Mouse (Mus musculus): Measurements from ENCODE around the gene Spats2.

The Spats2 gene

DNA sequence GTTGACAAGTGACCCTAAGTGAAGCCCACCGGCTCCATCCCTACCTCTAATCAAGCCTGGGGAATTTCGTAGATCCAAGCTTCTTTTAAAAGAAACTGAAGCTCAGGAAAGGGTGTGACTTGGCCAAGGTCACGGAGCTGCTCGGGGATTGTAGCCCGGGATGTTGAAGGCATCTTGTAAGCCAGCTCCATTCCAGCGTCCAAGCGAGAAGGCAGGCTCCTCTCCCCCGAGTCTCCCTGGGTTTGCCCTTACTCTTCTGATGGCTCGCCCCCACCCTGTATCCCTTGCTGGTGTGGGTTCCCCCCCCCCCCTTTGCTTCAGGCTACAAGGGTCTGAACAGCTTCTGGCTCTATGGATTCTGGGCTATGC is 27.2 kb upstream of the Spats2 start:
- DNase-seq, result no peak

DNA sequence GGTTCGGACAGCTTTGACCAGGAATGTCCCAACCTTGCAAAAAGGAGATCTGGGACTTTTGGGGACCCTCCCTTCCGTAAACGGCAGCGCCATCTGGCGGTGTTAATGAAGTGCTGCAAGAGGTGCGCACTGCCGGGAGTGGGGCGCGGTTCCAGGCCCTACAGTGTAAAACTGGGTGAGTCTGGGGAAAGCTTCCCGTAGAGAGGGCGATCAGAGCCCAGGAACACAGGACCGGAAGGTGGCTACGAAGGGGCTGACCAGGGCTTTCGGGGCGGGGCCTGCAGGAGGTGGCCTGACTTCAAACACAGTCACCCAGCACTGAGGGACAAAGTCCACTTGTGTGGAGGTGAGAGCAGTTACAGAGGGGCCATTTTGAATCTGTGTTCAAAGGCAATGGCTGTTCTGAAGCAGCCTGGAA is 26.6 kb upstream of the Spats2 start:
- DNase-seq, result peak; percentile 74

DNA sequence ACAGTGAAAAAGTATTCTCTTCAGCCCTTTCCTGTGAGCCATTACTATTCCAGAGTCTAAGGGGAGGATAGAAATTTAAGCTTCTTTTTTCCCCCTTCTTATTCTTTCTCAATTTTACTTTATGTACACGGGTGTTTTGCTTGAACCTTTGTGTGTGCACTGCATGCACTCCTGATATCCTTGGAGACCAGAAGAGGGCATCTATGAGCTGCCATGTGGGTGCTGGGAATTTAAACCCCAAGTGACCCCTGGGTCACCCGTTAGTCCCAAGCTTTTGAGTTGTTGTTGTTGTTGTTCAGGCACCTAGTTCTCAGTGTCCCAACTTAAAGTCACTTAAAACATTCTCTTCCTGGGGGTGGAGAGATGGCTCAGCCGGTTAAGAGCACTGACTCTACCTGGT is 25.7 kb upstream of the Spats2 start:
- DNase-seq, result no peak

DNA sequence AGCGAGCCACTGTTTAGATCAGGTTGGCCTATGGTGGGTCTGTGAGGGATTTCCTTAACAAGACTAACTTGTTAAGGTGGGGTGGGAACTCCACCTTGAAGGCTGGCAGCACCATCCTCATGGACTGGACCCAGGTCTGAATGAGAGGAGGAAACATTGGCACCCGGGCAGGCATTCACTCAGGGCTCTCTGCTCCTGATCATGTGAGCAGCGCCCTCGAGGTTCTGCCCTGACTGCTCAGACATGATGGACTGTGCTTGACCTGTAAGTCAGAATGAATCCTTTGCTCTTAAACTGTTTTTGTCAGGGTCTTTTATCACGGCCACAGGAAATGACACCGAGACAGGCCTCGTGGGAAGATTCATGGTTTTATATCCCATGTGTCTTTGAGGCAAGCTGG is 20.5 kb upstream of the Spats2 start:
- DNase-seq, result no peak

DNA sequence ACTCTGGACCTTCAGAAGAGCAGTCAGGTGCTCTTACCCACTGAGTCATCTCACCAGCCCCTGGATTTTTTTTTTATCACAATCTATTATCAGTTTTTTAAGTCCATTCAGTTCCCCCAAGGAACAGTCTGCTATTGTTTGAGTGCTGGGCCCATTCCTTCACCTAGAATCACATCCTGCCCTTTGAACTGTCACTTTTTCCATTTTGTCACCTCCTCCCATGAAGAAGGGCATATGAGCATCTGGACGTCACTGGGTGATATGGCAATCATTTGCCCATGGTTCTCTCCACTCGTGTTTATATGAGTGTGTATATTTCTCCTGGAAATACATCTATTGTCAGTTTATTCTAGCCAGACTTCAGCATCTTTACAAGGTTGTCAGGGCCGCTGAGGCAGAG is 17.9 kb upstream of the Spats2 start:
- DNase-seq, result no peak

DNA sequence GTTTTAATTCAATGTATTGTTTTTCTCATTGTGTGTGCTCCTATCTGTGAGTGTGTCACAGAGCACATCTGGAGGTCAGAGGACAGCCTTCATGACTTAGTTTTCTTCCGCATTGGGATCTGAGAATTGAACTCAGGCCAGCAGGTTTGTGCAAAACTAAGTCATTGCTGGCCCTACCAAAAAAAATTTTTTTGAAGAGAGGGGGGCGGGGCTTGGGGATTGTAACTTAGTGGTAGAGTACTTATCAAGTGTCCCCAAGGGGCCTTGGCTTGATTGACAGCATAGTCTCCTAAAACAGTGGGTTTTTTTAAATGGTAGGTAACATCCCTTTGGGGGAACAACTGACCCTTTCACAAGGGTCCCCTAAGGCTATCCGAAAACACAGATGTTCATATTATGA is 14.6 kb upstream of the Spats2 start:
- DNase-seq, result no peak

DNA sequence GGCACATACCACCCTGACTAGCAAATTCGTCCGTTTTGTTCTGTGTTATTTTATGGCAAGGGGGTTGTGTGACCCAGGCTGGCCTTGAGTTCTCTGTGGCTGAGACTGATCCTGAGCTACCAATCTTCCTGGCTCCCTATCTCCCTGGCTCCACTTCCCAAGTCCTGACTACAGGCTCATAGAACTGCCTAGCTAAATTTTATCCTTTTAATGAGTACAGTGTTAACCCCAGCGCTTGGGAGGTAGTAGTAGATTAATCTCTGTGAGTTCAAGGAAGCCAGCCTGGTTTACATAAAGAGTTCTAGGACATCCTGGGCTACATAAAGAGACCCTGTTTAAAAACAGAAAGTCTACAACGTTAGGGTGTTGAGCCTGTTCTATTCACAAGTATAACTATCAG is 13.9 kb upstream of the Spats2 start:
- DNase-seq, result no peak

DNA sequence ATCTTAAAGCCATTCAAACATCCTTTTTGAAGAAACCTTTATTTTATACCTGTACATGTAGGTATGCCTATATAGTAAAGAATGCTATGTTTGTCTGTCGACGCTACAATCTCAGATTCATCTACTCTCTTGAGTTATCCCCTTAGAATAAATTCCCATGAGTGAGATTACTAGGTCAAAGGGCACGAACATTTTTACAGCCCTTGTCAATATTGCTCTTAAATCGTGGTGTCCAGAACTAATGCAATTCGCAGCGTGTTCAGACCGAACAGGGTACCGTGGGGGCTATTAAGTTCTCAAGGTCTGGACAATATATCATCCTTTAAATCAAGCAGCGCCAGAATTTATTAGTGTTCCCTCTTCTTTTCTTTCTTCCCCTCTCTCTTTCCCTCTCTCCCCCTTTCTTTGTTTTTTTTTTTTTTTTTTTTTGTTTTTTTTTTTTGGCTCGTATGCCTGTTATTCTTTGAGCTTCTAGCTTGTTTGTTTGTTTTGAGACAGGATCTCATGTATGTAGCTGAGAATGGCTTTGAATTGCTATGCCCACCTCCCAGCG is 12.8 kb upstream of the Spats2 start:
- no peak for DNase-seq

DNA sequence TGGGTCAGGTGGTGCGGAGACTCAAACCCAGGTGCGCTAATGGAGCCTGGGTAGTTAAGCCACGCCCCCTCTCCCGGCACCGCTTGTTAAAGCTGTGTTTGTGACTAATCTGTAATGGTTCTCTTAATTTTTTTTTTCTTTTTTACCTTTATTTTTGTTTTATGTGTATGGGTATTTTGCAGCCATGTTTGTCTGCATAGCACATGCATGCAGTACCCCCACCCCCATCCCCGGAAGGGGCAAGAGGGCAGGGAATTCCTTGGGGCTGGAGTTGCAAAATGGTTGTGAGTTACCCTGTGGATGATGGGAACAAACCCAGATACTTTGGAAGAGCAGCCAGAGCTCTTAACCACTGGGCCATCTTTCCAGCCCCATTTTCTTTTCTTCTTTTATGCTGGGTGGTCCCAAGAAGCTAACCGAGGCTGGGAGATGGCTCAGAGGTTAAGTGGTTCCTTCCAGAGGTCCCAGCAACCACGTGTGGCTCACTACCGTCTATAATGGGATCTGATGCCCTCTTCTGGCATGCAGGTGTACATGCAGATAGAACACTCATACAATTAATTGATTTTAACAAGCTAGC is 12.2 kb upstream of the Spats2 start:
- DNase-seq, result peak; percentile 52

DNA sequence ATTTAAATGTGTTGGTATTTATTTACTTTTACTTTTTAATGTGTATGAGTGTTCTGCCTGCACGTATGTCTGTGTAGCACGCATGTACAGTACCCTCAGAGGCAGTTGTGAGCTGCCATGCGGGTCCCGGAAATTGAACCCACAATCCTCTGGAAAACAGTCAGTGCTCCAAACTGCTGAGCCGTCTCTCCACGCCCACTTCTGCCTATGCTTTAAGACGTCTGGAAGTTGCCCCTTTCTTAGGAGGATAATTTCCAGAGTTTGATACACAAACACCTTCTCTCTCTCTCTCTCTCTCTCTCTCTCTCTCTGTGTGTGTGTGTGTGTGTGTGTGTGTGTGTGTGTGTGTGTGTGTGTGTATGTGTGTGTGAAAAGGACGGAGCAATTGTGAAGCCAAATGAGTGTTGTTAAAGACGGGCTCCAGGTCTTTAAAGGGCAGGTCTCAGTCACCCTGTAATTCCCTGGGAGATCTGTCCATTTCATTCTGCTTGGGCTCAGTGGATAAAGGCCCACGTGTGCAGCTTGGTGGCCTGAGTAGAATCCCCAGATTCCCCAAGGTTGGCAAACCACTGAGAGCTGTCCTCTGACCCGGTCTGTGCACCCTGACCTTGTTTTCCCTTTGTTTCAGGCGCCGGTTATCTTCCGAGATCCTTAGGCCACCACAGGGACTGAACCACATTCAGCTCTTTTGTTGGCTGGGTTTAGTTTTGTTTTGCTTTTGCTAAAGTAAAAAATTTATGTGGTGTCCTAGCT is 11.2 kb upstream of the Spats2 start:
- DNase-seq, result no peak

DNA sequence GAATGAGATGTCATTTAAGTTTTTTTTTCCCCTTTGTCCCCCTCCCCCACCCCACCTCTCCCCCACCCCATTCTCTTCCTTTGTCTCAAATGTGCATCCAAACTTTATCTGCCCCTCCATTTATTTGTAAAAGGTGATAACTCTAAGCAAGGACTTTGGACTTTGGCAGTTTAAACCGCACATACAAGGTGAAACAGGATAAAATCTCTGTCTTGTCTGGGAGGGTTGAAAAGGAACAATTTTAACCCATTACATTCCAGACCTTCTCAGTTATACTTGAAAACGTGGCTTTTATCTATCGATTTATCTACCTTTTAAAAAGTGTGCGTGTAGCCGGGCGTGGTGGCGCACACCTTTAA is 10.7 kb upstream of the Spats2 start:
- no peak for DNase-seq

DNA sequence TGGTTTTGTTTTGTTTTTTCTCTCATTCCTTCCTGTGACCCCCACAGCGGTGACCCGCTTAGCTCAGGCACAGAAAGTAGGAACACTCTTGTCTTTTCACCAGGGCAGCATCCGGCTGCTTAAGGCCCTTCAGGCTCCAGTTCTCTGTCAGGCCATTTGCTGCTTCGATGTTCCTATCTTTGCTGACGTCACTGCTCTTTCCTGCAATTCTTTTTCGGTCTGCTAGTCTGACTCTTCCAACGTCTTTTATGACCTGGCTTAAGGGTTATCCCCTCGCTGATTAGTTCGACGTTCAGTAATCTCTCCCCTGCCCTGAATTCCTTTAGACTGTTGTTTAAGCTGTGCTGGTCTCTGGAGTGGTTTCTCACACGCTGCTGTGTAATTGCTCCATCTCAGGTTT is 9.2 kb upstream of the Spats2 start:
- no peak for DNase-seq

DNA sequence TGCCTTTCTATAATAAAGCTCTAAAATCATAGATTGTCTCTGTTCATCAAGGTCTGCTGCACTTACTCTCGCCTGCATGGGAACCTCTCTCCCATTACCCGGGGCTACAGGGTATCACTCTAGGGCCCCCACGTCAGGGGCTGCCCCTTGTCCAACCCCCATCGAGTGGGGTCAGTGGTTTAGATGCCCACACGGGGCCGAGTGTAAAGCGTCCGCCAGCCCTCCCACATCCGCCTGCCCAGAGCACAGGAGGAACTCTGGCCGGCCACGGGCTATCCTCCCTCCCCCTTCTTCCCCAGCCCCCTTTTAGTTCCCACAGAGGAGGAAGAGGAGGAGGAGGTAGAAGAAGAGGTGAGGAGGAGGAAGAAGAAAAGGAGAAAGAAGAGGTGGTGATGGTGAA is 4.9 kb upstream of the Spats2 start:
- no peak for DNase-seq

DNA sequence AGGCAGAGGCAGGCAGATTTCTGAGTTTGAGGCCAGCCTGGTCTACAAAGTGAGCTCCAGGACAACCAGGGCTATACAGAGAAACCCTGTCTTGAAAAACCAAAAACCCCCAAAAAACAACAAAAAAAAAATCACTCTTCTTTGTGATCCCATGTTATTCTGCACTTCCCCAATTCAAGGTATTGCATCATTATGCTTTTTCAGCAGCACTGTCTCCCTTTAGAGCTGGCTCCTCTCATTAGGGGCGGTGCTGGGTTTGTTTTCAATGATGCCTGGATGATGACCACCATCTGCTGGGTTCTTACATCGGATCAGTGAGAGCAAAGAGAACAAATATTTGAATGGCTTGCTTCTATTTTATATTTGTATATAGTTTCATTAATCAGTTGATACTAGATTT is 3.1 kb upstream of the Spats2 start:
- DNase-seq, result no peak

DNA sequence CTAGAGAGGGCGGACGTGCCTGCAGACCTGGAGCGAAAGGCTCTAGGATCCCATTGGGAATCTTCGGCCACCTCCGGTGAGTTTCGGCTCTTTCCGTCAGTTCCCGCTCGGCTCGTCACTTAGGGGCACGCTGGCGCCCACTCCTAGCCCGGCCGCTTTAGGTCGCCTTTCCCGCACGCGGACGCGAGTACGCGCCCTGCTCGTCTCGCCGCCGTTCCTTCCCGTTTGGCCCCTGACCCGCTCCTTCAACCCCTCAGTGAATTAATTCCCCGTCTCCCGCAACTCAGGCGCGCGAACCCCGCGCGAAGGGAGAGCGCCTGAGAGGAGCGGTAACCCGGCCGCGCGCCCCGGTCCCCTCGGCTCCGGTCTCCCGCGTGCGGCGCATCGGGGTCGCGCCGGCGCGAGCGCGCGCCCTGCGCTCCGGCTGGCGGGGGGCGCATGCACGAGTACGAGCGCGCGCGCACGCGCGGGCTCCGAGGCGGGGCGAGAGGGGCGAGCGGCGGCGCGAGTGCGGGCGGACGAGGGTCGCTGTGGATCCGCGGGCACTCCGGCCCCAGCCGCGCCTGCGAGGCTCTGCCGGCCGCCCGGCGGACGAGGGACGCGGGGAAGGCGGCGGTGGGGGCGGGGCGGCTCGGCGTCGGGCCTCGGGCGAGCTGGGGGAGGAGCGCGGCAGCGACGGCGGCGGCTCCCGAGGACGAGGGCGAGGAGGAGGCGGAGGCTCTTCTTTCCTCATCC is 532 bp downstream of the Spats2 start:
- DNase-seq, result peak; percentile 82

DNA sequence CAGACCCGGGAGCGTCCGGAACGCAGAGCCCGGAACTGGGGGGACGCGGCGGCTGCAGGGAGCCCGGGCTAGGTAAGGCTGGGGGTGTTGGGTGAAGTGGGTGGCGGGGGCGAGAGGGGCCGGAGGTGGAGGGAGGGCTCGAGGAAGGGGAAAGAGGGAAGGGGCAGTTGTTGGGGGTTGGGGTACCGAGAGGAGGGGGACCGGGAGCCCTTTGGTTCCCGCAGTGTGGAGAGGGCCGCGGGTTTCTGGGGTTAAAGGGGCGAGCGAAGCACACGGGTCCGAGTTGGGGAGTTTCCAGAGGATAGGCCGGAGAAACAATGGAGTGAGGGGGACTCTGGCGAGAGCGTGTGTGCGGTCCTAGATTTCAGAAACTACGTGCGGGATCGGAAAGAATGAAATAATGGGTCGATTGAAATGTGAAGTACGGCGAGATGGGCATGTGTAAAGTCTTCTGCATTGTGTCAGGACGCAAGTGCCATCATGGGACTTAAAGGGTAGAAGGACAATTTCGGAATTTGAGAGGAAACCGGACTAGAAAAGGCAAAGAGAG is 1.2 kb downstream of the Spats2 start:
- no peak for DNase-seq

DNA sequence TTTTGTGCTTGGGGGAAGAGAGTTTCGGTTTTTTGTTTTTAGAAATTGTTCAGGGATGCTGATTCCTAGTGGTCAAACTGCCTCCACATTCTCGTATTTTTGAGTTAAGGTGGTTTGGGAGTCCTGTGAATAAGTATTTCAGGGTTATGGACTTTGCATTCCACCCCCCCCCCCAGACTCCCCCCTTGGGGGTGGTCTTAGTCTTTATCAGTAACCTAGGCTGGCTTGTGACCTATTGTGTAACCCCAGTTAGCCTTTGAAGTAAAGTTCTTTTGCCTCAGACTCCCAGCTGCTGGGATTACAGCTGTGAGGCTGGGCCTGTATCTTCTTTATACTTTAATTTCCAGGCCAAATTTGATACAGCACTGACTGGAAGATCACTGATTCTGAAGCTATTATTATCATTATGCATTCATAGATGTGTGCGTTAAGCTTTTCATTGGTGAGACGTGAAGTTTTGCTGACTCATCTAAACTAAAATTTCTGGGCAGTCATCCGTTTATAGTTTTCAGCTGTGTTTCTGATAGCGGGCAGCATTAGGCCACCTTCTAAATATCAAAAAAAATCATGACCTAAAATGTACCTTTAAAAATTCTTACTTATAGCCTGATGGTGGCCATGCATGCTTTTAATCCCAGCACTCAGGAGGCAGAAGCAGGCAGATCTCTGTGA is 2.3 kb downstream of the Spats2 start:
- no peak for DNase-seq

DNA sequence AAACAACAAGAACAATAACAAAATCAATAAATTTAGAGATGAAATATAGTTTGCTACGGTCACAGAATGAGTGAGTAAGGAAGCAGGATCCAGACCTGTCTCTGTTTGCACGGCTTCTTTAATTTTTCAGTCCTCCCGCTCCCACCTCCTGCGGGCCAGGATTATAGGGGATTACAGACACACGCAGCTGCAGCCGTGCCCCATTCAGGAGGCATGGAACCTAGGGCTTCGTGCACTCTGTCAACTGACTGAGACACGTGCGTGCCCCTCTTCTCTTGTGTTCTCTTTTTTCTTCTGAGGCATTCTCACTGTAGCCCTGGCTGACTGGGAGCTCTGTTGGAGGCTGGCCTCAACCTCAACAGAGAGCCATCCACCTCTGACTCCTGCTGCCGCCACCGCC is 3.7 kb downstream of the Spats2 start:
- peak; percentile 17 for DNase-seq

DNA sequence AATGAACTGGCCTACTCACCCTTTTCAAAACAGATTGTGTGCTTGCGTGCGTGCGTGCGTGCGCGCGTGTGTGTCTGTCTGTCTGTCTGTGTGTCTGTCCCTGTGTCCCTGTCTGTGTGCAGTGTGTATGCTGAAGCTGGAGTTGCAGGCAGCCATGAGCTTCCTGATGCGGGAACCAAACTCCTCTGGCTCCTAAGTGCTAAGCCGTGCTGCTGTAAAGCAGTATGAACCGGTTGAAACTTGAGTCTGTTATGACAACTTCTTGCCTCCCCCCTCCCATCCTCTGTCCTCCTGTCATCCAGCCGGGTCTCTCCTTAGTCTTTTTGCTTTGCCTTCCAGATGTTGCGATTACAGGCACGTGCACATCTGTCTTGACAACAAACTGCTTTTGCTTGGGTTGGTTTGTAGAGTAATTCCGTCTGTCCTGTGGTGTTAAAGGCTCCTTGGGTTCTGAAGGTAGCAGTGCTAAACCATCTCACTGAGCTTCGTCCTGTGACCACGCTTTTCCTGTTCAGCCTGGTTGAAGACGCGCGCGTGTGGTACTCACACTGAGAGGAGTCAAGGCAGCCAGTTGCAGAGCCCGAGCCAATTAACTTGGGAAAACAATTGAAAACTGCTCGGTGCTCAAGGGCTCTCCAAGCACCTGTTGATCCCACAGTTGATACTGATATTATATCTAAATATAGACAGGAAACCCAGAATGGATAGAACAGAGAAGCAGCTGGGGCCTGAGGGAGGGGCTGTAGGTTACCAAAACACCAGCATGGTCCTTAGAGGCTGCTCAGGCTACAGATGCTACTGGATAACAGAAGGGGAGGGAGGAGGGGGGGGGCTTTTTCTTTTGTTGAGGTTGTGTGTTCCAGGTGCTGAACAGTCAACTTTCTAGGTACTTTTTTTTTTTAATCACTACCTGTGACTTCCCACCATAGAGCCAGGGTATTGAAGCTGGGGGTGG is 4.5 kb downstream of the Spats2 start:
- peak; percentile 45 for DNase-seq

DNA sequence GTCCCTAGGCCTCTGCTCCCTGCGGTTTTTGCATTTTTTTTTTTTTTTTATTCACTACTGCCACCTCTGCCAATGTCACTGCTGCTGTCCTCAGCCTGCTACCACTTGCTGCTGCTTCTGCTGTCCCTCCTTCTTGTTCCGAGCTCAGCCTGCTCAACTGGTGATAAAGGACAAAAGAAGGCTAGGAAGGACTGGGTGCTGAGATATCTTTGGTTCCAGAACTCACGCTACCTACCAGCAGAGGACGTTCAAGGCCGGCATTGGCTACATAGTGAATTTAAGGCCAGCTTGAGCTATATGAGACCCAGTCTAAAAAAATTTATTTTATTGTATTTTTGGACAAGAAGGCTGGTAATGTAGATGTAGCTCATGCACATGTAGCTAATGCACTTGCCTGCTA is 12.7 kb downstream of the Spats2 start:
- DNase-seq, result no peak

DNA sequence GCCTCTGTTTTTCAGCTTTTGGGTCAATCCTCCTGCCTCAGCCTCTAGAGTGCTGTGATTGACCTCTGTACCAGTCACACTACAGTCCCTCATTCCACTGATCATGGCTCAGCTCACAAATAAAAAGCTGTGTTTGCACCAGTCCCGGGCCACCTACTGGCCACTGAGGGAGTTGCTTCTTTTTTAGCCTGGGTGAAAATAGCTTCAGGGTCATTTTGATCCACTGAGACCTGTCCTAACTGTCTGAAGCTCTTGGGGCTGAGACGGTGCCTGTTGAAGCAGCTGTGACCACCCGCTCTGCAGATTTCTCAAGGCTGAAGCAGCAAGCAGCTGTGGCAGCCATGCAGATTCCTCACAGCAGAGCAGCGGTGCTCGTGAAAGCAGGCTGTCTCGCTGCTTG is 14.0 kb downstream of the Spats2 start:
- DNase-seq, result peak; percentile 65

DNA sequence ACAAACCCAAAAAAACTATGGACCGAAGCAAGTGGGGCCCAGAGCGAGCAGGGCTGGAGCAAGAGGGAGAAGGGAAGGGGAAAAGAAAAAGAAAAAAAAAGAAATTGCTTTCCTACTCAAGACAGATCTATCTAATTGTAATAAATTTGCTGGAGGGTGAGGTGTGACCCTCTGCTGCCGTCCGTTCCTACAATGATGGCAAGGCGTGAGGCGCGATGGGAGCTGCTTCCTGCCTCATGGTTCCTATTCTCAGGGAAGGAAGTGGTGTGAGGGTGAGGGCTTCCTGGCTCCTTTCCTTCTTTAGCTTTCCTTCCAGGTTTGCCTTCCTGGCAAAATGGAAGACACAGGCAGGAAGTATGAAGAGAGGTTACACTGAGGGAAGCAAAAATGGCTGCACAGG is 24.8 kb downstream of the Spats2 start:
- DNase-seq, result no peak

All from thymus, postnatal 4 days (tissue).